Mouse (Mus musculus): ENCODE results near the gene Tmie.

Gene Tmie

GRCm38 (mm10) chr9:110879998-110880561 lies at the start of gene Tmie:
Gene Tmie (minus strand): TSS chr9:110880113.
- DNase-seq (ENCODE audit: inconsistent ontology term), result peak; percentile 80

- peak; percentile 53 for DNase-seq (ENCODE audit: inconsistent ontology term)
Observed at GRCm38 (mm10) chr9:110922759-110923158, 42.8 kb upstream of the Tmie start.

- DNase-seq (ENCODE audit: inconsistent ontology term), result no peak
Observed at GRCm38 (mm10) chr9:110920665-110921419, 40.9 kb upstream of the Tmie start.

GRCm38 (mm10) chr9:110916786-110917185 lies 36.9 kb upstream of the Tmie start, which contains the start of gene Fam240a:
Gene Fam240a (minus strand): TSS chr9:110916861.
- DNase-seq (ENCODE audit: inconsistent ontology term), result no peak

- no peak for DNase-seq (ENCODE audit: inconsistent ontology term)
Observed at GRCm38 (mm10) chr9:110915466-110915865, 35.6 kb upstream of the Tmie start.

- DNase-seq (ENCODE audit: inconsistent ontology term), result no peak
Observed at GRCm38 (mm10) chr9:110914631-110915236, 34.8 kb upstream of the Tmie start.

- no peak for DNase-seq (ENCODE audit: inconsistent ontology term)
Observed at GRCm38 (mm10) chr9:110909371-110909967, 29.6 kb upstream of the Tmie start.

GRCm38 (mm10) chr9:110908631-110909016 lies 28.7 kb upstream of the Tmie start:
- DNase-seq (ENCODE audit: inconsistent ontology term), result no peak

- no peak for DNase-seq (ENCODE audit: inconsistent ontology term)
Observed at GRCm38 (mm10) chr9:110907838-110908630, 28.1 kb upstream of the Tmie start.

GRCm38 (mm10) chr9:110907201-110907837 lies 27.4 kb upstream of the Tmie start:
- DNase-seq (ENCODE audit: inconsistent ontology term), result no peak

GRCm38 (mm10) chr9:110902271-110902670 lies 22.4 kb upstream of the Tmie start:
- no peak for DNase-seq (ENCODE audit: inconsistent ontology term)

GRCm38 (mm10) chr9:110901204-110901603 lies 21.3 kb upstream of the Tmie start:
- DNase-seq (ENCODE audit: inconsistent ontology term), result no peak

GRCm38 (mm10) chr9:110899451-110900008 lies 19.6 kb upstream of the Tmie start:
- no peak for DNase-seq (ENCODE audit: inconsistent ontology term)

GRCm38 (mm10) chr9:110896595-110896994 lies 16.7 kb upstream of the Tmie start:
- DNase-seq (ENCODE audit: inconsistent ontology term), result no peak

- DNase-seq (ENCODE audit: inconsistent ontology term), result no peak
Observed at GRCm38 (mm10) chr9:110895994-110896393, 16.1 kb upstream of the Tmie start.

- DNase-seq (ENCODE audit: inconsistent ontology term), result no peak
Observed at GRCm38 (mm10) chr9:110895507-110895906, 15.6 kb upstream of the Tmie start.

- DNase-seq (ENCODE audit: inconsistent ontology term), result no peak
Observed at GRCm38 (mm10) chr9:110893429-110893828, 13.5 kb upstream of the Tmie start.

GRCm38 (mm10) chr9:110892552-110892951 lies 12.6 kb upstream of the Tmie start:
- DNase-seq (ENCODE audit: inconsistent ontology term), result no peak

GRCm38 (mm10) chr9:110891077-110891828 lies 11.3 kb upstream of the Tmie start:
- no peak for DNase-seq (ENCODE audit: inconsistent ontology term)

Measured in Muller cell, postnatal 12 days (primary cell).